Mouse (Mus musculus): ENCODE measurements at regions not wholly inside any gene's neighbourhood (a gene's known extent, or its start where the extent isn't known, plus 50 kb on each side); places are given as distances from the start of the nearest gene placed in this dataset.

GRCm38 (mm10) chr8:116063541-116063940 lies 355.9 kb upstream of the Maf start:
- Histone ChIP-seq H3K27ac (ENCODE audit: control insufficient read depth, low read depth, low read length) (no peak overlapping the region), H3K36me3 (ENCODE audit: control insufficient read depth in 1 of 2, insufficient read depth in 2 of 2, low read length in 2 of 2) (no peaks in the 10 kb centered on the region), H3K9ac (ENCODE audit: control insufficient read depth, low read depth, low read length, poor library complexity, severe bottlenecking) (no peak overlapping the region), H3K4me3 (ENCODE audit: control insufficient read depth in 1 of 2, insufficient read depth in 1 of 2, low read depth in 2 of 2, low read length in 2 of 2) (no peak overlapping the region), H3K79me2 (ENCODE audit: control insufficient read depth, insufficient read depth, low read length, poor library complexity) (no peaks in the 10 kb centered on the region), H3K27me3 (ENCODE audit: control insufficient read depth in 1 of 2, insufficient read depth in 2 of 2, low read length in 2 of 2) (no peaks in the 10 kb centered on the region), H3K4me1 (ENCODE audit: control insufficient read depth in 1 of 2, insufficient read depth in 2 of 2, low read length in 2 of 2) (no peaks in the 10 kb centered on the region), H3K9me3 (replicated peaks; ENCODE audit: insufficient read depth, low read length) (no peaks in the 10 kb centered on the region)
- no peak for DNase-seq (ENCODE audit: low read depth, low spot score)
- no peak for TF ChIP-seq GABPA (IDR thresholded peaks at IDR 0.05; ENCODE audit: low read depth, low read length)
- no peak for TF ChIP-seq UBTF (IDR thresholded peaks at IDR 0.05; ENCODE audit: borderline replicate concordance, insufficient read depth, low read depth, low read length)
- no peak for TF ChIP-seq ZMIZ1 (IDR thresholded peaks at IDR 0.05; ENCODE audit: low read depth, low read length)
- TF ChIP-seq BHLHE40 (IDR thresholded peaks at IDR 0.05; ENCODE audit: borderline replicate concordance, low read depth, low read length): no peak
- no peak for TF ChIP-seq E2F4 (IDR thresholded peaks at IDR 0.05; ENCODE audit: borderline replicate concordance, low read depth, low read length)
- no peak for TF ChIP-seq POLR2AphosphoS5 (IDR thresholded peaks at IDR 0.05; ENCODE audit: borderline replicate concordance, low read depth, low read length)
- no peak for TF ChIP-seq ZC3H11A (IDR thresholded peaks at IDR 0.05; ENCODE audit: low read depth, low read length)

GRCm38 (mm10) chr8:116053483-116053882 lies 345.9 kb upstream of the Maf start:
- Histone ChIP-seq H3K4me3 (ENCODE audit: control insufficient read depth in 1 of 2, insufficient read depth in 1 of 2, low read depth in 2 of 2, low read length in 2 of 2) (no peak overlapping the region), H3K27ac (ENCODE audit: control insufficient read depth, low read depth, low read length) (no peak overlapping the region), H3K9ac (ENCODE audit: control insufficient read depth, low read depth, low read length, poor library complexity, severe bottlenecking) (no peak overlapping the region), H3K36me3 (ENCODE audit: control insufficient read depth in 1 of 2, insufficient read depth in 2 of 2, low read length in 2 of 2) (no peaks in the 10 kb centered on the region), H3K9me3 (replicated peaks; ENCODE audit: insufficient read depth, low read length) (no peaks in the 10 kb centered on the region), H3K79me2 (ENCODE audit: control insufficient read depth, insufficient read depth, low read length, poor library complexity) (no peaks in the 10 kb centered on the region), H3K27me3 (ENCODE audit: control insufficient read depth in 1 of 2, insufficient read depth in 2 of 2, low read length in 2 of 2) (no peaks in the 10 kb centered on the region), H3K4me1 (ENCODE audit: control insufficient read depth in 1 of 2, insufficient read depth in 2 of 2, low read length in 2 of 2) (no peaks in the 10 kb centered on the region)
- DNase-seq (ENCODE audit: low read depth, low spot score): no peak
- TF ChIP-seq ELF1 (IDR thresholded peaks at IDR 0.05; ENCODE audit: low read depth, low read length) (no peak), MYC (IDR thresholded peaks at IDR 0.05; ENCODE audit: low read depth, low read length) (no peak), TAL1 (IDR thresholded peaks at IDR 0.05; ENCODE audit: low read length) (no peak), POLR2AphosphoS2 (IDR thresholded peaks at IDR 0.05; ENCODE audit: low read length) (no peak), SIN3A (IDR thresholded peaks at IDR 0.05; ENCODE audit: low read length) (no peak), ZNF384 (IDR thresholded peaks at IDR 0.05; ENCODE audit: low read depth, low read length) (no peak), JUND (IDR thresholded peaks at IDR 0.05; ENCODE audit: low read depth, low read length) (no peak), POLR2AphosphoS5 (IDR thresholded peaks at IDR 0.05; ENCODE audit: borderline replicate concordance, low read depth, low read length) (no peak), MEF2A (IDR thresholded peaks at IDR 0.05; ENCODE audit: extremely low read depth, insufficient replicate concordance, low read depth, low read length, poor library complexity, severe bottlenecking) (no peak), ZMIZ1 (IDR thresholded peaks at IDR 0.05; ENCODE audit: low read depth, low read length) (no peak), MAZ (IDR thresholded peaks at IDR 0.05; ENCODE audit: low read depth, low read length) (no peak), GABPA (IDR thresholded peaks at IDR 0.05; ENCODE audit: low read depth, low read length) (no peak), SMC3 (IDR thresholded peaks at IDR 0.05; ENCODE audit: low read depth, low read length) (no peak), MAX (IDR thresholded peaks at IDR 0.05; ENCODE audit: low read length) (no peak), EP300 (IDR thresholded peaks at IDR 0.05; ENCODE audit: low read depth in 1 of 2, low read length in 2 of 2) (no peak), CHD2 (IDR thresholded peaks at IDR 0.05; ENCODE audit: low read length) (no peak), CHD1 (IDR thresholded peaks at IDR 0.05; ENCODE audit: low read depth, low read length) (no peak), MYB (IDR thresholded peaks at IDR 0.05; ENCODE audit: low read depth, low read length) (no peak), ZKSCAN1 (IDR thresholded peaks at IDR 0.05; ENCODE audit: low read depth, low read length) (no peak)

All from MEL (cell line).